In genomic region chr5:115732176-115732848, GRCm38 (mm10) we compare ENCODE assay signal across 7 mouse cellular contexts. TPM values are rescaled to one million over a fixed set of nuclear protein-coding genes. Genes with fewer than 3 reads are reported as not detected.
DNase-seq lines count a peak whose midpoint lies in the region; ATAC-seq lines count a peak whose summit lies in the region.

No protein-coding gene starts in this region.

- peak; percentile 84 for ATAC-seq in midbrain, embryonic 13.5 days

- H3K36me3 ChIP-seq in limb, embryonic 10.5 days = no peaks in the 10 kb centered on the region
- no peaks in the 10 kb centered on the region for H3K36me3 ChIP-seq in midbrain, embryonic 13.5 days

- peak overlapping the region; percentile 67 for H3K4me3 ChIP-seq in limb, embryonic 10.5 days
- H3K4me3 ChIP-seq in midbrain, embryonic 13.5 days (replicated peaks) = peak overlapping the region; percentile 85

- peaks cover 20% of the 10 kb centered on the region for H3K4me1 ChIP-seq in limb, embryonic 10.5 days
- peaks cover 26% of the 10 kb centered on the region for H3K4me1 ChIP-seq in midbrain, embryonic 13.5 days (replicated peaks)

- H3K4me2 ChIP-seq in midbrain, embryonic 13.5 days (replicated peaks) = peak overlapping the region; percentile 80

- DNase-seq in adrenal gland, postnatal 10 days = peak; percentile 90
- peak; percentile 69 for DNase-seq in embryo, embryonic 11.5 days (ENCODE audit: low read depth, low spot score)
- peak; percentile 95 for DNase-seq in heart, adult 11 months
- DNase-seq in kidney, adult 18-20 months = peak; percentile 97
- DNase-seq in limb, embryonic 10.5 days (ENCODE audit: low spot score) = peak; percentile 87
- peak; percentile 78 for DNase-seq in spleen, adult 12 weeks (ENCODE audit: low spot score)

- no peak overlapping the region for H3K27ac ChIP-seq in limb, embryonic 10.5 days
- H3K27ac ChIP-seq in midbrain, embryonic 13.5 days = peak overlapping the region; percentile 99

- peak overlapping the region; percentile 88 for H3K9ac ChIP-seq in midbrain, embryonic 13.5 days (replicated peaks)

- H3K9me3 ChIP-seq in limb, embryonic 10.5 days (replicated peaks) = no peaks in the 10 kb centered on the region
- H3K9me3 ChIP-seq in midbrain, embryonic 13.5 days = no peaks in the 10 kb centered on the region

- under 1% methylated on average over 86 of the region's 91 CpGs for WGBS in limb, embryonic 10.5 days
- WGBS in midbrain, embryonic 13.5 days = under 1% methylated on average over 76 of the region's 91 CpGs

- H3K27me3 ChIP-seq in limb, embryonic 10.5 days (ENCODE audit: low read depth, poor library complexity, severe bottlenecking) = peaks cover 44% of the 10 kb centered on the region
- peaks cover 21% of the 10 kb centered on the region for H3K27me3 ChIP-seq in midbrain, embryonic 13.5 days

RNA-seq across cellular contexts. Expression of gene Bicdl1, which starts 0.9 kb away (rescaled TPM):
- total RNA-seq in adrenal gland, postnatal 10 days (2021) = 10 to 100 TPM in 1 of 2 experiments, 1 to 10 TPM in 1; 7.9 to 10.6 TPM
- polyA plus RNA-seq in limb, embryonic 10.5 days (2016; fragmentation: Nextera tagmentation; extraction: Ambion mirVana) = 7.1 and 8.3 TPM in 2 replicates
- polyA plus RNA-seq in midbrain, embryonic 13.5 days (2015; fragmentation: Nextera tagmentation; extraction: Ambion mirVana) = 25.7 and 28.7 TPM in 2 replicates
